Comparison of ENCODE assay signal across 8 mouse cellular contexts in genomic region chr15:8568286-8568644, GRCm38 (mm10). TPM values are rescaled to one million over a fixed set of nuclear protein-coding genes. Genes with fewer than 3 reads are reported as not detected.
DNase-seq lines count a peak whose midpoint lies in the region; ATAC-seq lines count a peak whose summit lies in the region.

No protein-coding gene starts in this region.

- H3K27ac ChIP-seq in hindbrain, embryonic 11.5 days (ENCODE audit: low read depth, low read length), result no peak overlapping the region
- no peak overlapping the region for H3K27ac ChIP-seq in liver, embryonic 16.5 days (ENCODE audit: low read length)
- H3K27ac ChIP-seq in stomach, embryonic 16.5 days (ENCODE audit: low read length), result peak overlapping the region; percentile 97

- H3K4me3 ChIP-seq in hindbrain, embryonic 11.5 days (ENCODE audit: low read depth, low read length), result peak overlapping the region; percentile 53
- peak overlapping the region; percentile 65 for H3K4me3 ChIP-seq in liver, embryonic 16.5 days (ENCODE audit: low read depth, low read length)
- H3K4me3 ChIP-seq in stomach, embryonic 16.5 days (replicated peaks; ENCODE audit: low read length), result peak overlapping the region; percentile 66

- H3K9me3 ChIP-seq in hindbrain, embryonic 11.5 days (ENCODE audit: control insufficient read depth, low read length), result no peaks in the 10 kb centered on the region
- no peaks in the 10 kb centered on the region for H3K9me3 ChIP-seq in liver, embryonic 16.5 days (replicated peaks; ENCODE audit: control insufficient read depth, low read length)
- H3K9me3 ChIP-seq in stomach, embryonic 16.5 days (replicated peaks; ENCODE audit: control insufficient read depth, low read length), result no peaks in the 10 kb centered on the region

- peak; percentile 15 for DNase-seq in kidney, adult 11 months
- DNase-seq in kidney, postnatal 25 days, result no peak
- DNase-seq in hindbrain, embryonic 11.5 days (ENCODE audit: low spot score), result no peak
- no peak for DNase-seq in adrenal gland, adult 18-20 months (ENCODE audit: low spot score in 2 of 2)
- no peak for DNase-seq in urinary bladder, adult 2 months (ENCODE audit: low spot score)

- H3K4me2 ChIP-seq in hindbrain, embryonic 11.5 days (replicated peaks; ENCODE audit: low read depth, low read length), result peak overlapping the region; percentile 96
- peak overlapping the region; percentile 91 for H3K4me2 ChIP-seq in liver, embryonic 16.5 days (ENCODE audit: low read depth, low read length)
- H3K4me2 ChIP-seq in stomach, embryonic 16.5 days (ENCODE audit: low read depth, low read length), result peak overlapping the region; percentile 94

- H3K36me3 ChIP-seq in hindbrain, embryonic 11.5 days (ENCODE audit: control insufficient read depth, insufficient read depth, low read length), result no peaks in the 10 kb centered on the region
- no peaks in the 10 kb centered on the region for H3K36me3 ChIP-seq in liver, embryonic 16.5 days (ENCODE audit: control insufficient read depth, insufficient read depth)
- H3K36me3 ChIP-seq in stomach, embryonic 16.5 days (ENCODE audit: control insufficient read depth, insufficient read depth, low read length), result no peaks in the 10 kb centered on the region

- no peak overlapping the region for H3K9ac ChIP-seq in hindbrain, embryonic 11.5 days (ENCODE audit: low read depth, low read length)
- no peak overlapping the region for H3K9ac ChIP-seq in liver, embryonic 16.5 days (ENCODE audit: low read depth, low read length)
- H3K9ac ChIP-seq in stomach, embryonic 16.5 days (ENCODE audit: low read length), result peak overlapping the region; percentile 75

- H3K27me3 ChIP-seq in hindbrain, embryonic 11.5 days (ENCODE audit: control insufficient read depth, insufficient read depth, low read length), result peaks cover 5% of the 10 kb centered on the region
- H3K27me3 ChIP-seq in liver, embryonic 16.5 days (ENCODE audit: control insufficient read depth, insufficient read depth, low read depth, low read length), result peaks cover 14% of the 10 kb centered on the region
- H3K27me3 ChIP-seq in stomach, embryonic 16.5 days (ENCODE audit: control insufficient read depth, insufficient read depth, low read length), result no peaks in the 10 kb centered on the region

- ATAC-seq in activated CD4-positive, CD25-positive, alpha-beta regulatory T cell, adult 4 months, result peak; percentile 22
- no peak for ATAC-seq in hindbrain, embryonic 11.5 days (ENCODE audit: low FRiP score)
- no peak; the same call in 1 of the 2 replicates for ATAC-seq in liver, embryonic 16.5 days (ENCODE audit: low read depth)
- ATAC-seq in stomach, embryonic 16.5 days (ENCODE audit: insufficient read depth, low FRiP score), result no peak

- 3% methylated on average over 7 of the region's 7 CpGs for WGBS in hindbrain, embryonic 11.5 days
- WGBS in liver, embryonic 16.5 days (ENCODE audit: insufficient replicate concordance), result 16% methylated on average over 7 of the region's 7 CpGs
- 7% methylated on average over 7 of the region's 7 CpGs for WGBS in stomach, embryonic 16.5 days

- H3K4me1 ChIP-seq in hindbrain, embryonic 11.5 days (replicated peaks; ENCODE audit: control insufficient read depth, insufficient read depth, low read length), result peaks cover 5% of the 10 kb centered on the region
- H3K4me1 ChIP-seq in liver, embryonic 16.5 days (ENCODE audit: control insufficient read depth, low read depth, low read length), result peaks cover 13% of the 10 kb centered on the region
- H3K4me1 ChIP-seq in stomach, embryonic 16.5 days (ENCODE audit: control insufficient read depth, insufficient read depth, low read length), result no peaks in the 10 kb centered on the region

RNA-seq across cellular contexts. Expression of gene Gm2310, which starts 48.5 kb away (rescaled TPM):
- not detected for polyA plus RNA-seq in activated CD4-positive, CD25-positive, alpha-beta regulatory T cell, adult 4 months (2017; shearing (Covaris generic))
- polyA plus RNA-seq in hindbrain, embryonic 11.5 days (2014; fragmentation: Nextera tagmentation; extraction: Ambion mirVana), result not detected in 2 replicates
- not detected in 2 replicates for polyA plus RNA-seq in liver, embryonic 16.5 days (2015; fragmentation: Nextera tagmentation; extraction: Ambion mirVana)
- polyA plus RNA-seq in stomach, embryonic 16.5 days (2015; fragmentation: Nextera tagmentation; extraction: Ambion mirVana), result not detected in 2 replicates
- total RNA-seq in adrenal gland, adult 18-20 months (2021), result not detected
- not detected in 2 replicates for polyA plus RNA-seq in urinary bladder, adult 2 months (2012; rRNA removed)
